Mouse (Mus musculus): ENCODE data around the gene Pth2. TPM values are rescaled to one million over a fixed set of nuclear protein-coding genes. Genes with fewer than 3 reads are reported as not detected.

The Pth2 gene
- polyA plus RNA-seq (2015; fragmentation: Nextera tagmentation; extraction: Ambion mirVana) = 1.8 and 2.1 TPM in 2 replicates

GRCm38 (mm10) chr7:45180896-45181477, at the start of gene Pth2:
Gene Pth2 (plus strand): TSS chr7:45180995.
- H3K9me3 ChIP-seq = no peaks in the 10 kb centered on the region
- H3K4me3 ChIP-seq (replicated peaks) = peak within 1 kb of the TSS; percentile 33
- 21% methylated on average over 20 of the region's 20 CpGs for WGBS
- H3K36me3 ChIP-seq = no peaks in the 10 kb centered on the region
- H3K9ac ChIP-seq (replicated peaks) = no peak within 1 kb of the TSS; the same call in 1 of the 2 replicates
- H3K4me1 ChIP-seq (replicated peaks) = peaks cover 45% of the 10 kb centered on the region
- peak within 1 kb of the TSS; percentile 55 for H3K4me2 ChIP-seq (replicated peaks)
- ATAC-seq = no peak
- peaks cover 98% of the 10 kb centered on the region for H3K27me3 ChIP-seq
- H3K27ac ChIP-seq = no peak within 1 kb of the TSS

- peaks cover 20% of the 10 kb centered on the region for H3K27me3 ChIP-seq
- no peak for ATAC-seq
- no peak overlapping the region for H3K4me2 ChIP-seq (replicated peaks)
- H3K9ac ChIP-seq (replicated peaks) = no peak overlapping the region
- H3K4me3 ChIP-seq (replicated peaks) = no peak overlapping the region
- peaks cover 6% of the 10 kb centered on the region for H3K36me3 ChIP-seq
- H3K27ac ChIP-seq = no peak overlapping the region
- H3K9me3 ChIP-seq = no peaks in the 10 kb centered on the region
- 78% methylated on average over 10 of the region's 11 CpGs for WGBS
- peaks cover 29% of the 10 kb centered on the region for H3K4me1 ChIP-seq (replicated peaks)
Measured at GRCm38 (mm10) chr7:45131850-45132249, 48.9 kb upstream of the Pth2 start.

- no peak overlapping the region for H3K27ac ChIP-seq
- no peak for ATAC-seq
- WGBS = 76% methylated on average over 8 of the region's 8 CpGs
- no peaks in the 10 kb centered on the region for H3K36me3 ChIP-seq
- peaks cover 32% of the 10 kb centered on the region for H3K27me3 ChIP-seq
- H3K4me1 ChIP-seq (replicated peaks) = peaks cover 19% of the 10 kb centered on the region
- H3K4me2 ChIP-seq (replicated peaks) = no peak overlapping the region
- no peaks in the 10 kb centered on the region for H3K9me3 ChIP-seq
- H3K4me3 ChIP-seq (replicated peaks) = no peak overlapping the region
- no peak overlapping the region for H3K9ac ChIP-seq (replicated peaks)
Measured at GRCm38 (mm10) chr7:45133446-45134159, 47.2 kb upstream of the Pth2 start.

- ATAC-seq = no peak
- H3K4me2 ChIP-seq (replicated peaks) = no peak overlapping the region
- WGBS = 7% methylated on average over 12 of the region's 12 CpGs
- H3K4me1 ChIP-seq (replicated peaks) = peaks cover 15% of the 10 kb centered on the region
- no peaks in the 10 kb centered on the region for H3K36me3 ChIP-seq
- no peak overlapping the region for H3K9ac ChIP-seq (replicated peaks)
- no peak overlapping the region for H3K27ac ChIP-seq
- H3K4me3 ChIP-seq (replicated peaks) = no peak overlapping the region
- H3K27me3 ChIP-seq = peaks cover 32% of the 10 kb centered on the region
- no peaks in the 10 kb centered on the region for H3K9me3 ChIP-seq
Measured at GRCm38 (mm10) chr7:45134544-45135026, 46.2 kb upstream of the Pth2 start.

- H3K4me1 ChIP-seq (replicated peaks) = peaks cover 10% of the 10 kb centered on the region
- ATAC-seq = no peak
- no peak overlapping the region for H3K4me3 ChIP-seq (replicated peaks)
- H3K4me2 ChIP-seq (replicated peaks) = no peak overlapping the region
- no peaks in the 10 kb centered on the region for H3K36me3 ChIP-seq
- no peaks in the 10 kb centered on the region for H3K9me3 ChIP-seq
- H3K9ac ChIP-seq (replicated peaks) = peak overlapping the region; percentile 63; the same call in 1 of the 2 replicates
- no peak overlapping the region for H3K27ac ChIP-seq
- H3K27me3 ChIP-seq = peaks cover 32% of the 10 kb centered on the region
- 77% methylated on average over 3 of the region's 3 CpGs for WGBS
Measured at GRCm38 (mm10) chr7:45135370-45135769, 45.4 kb upstream of the Pth2 start.

- Histone ChIP-seq H3K36me3 (no peaks in the 10 kb centered on the region), H3K4me1 (replicated peaks) (peaks cover 10% of the 10 kb centered on the region), H3K4me2 (replicated peaks) (peak within 1 kb of the TSS; percentile 65), H3K9me3 (no peaks in the 10 kb centered on the region), H3K4me3 (replicated peaks) (peak within 1 kb of the TSS; percentile 41), H3K27me3 (peaks cover 32% of the 10 kb centered on the region), H3K27ac (no peak within 1 kb of the TSS), H3K9ac (replicated peaks) (peak within 1 kb of the TSS; percentile 63; the same call in 1 of the 2 replicates)
- WGBS = 5% methylated on average over 29 of the region's 29 CpGs
- ATAC-seq = peak; percentile 87
Measured at GRCm38 (mm10) chr7:45135993-45136567, 44.7 kb upstream of the Pth2 start, which contains the start of the genes Gm45713 and Flt3l. Gene Gm45713 (minus strand): TSS chr7:45136231. Gene Flt3l (minus strand): TSS chr7:45136432.

- Histone ChIP-seq H3K27me3 (peaks cover 32% of the 10 kb centered on the region), H3K9ac (replicated peaks) (no peak overlapping the region), H3K36me3 (peaks cover 10% of the 10 kb centered on the region; the same call in 1 of the 2 replicates), H3K4me2 (replicated peaks) (no peak overlapping the region), H3K9me3 (no peaks in the 10 kb centered on the region), H3K27ac (no peak overlapping the region), H3K4me3 (replicated peaks) (no peak overlapping the region), H3K4me1 (replicated peaks) (peaks cover 10% of the 10 kb centered on the region)
- WGBS = 84% methylated on average over 12 of the region's 12 CpGs
- ATAC-seq = no peak
Measured at GRCm38 (mm10) chr7:45137171-45138006, 43.4 kb upstream of the Pth2 start.

GRCm38 (mm10) chr7:45138403-45138802, 42.4 kb upstream of the Pth2 start:
- H3K9ac ChIP-seq (replicated peaks) = no peak overlapping the region
- no peak overlapping the region for H3K4me2 ChIP-seq (replicated peaks)
- peaks cover 21% of the 10 kb centered on the region; the same call in 1 of the 2 replicates for H3K36me3 ChIP-seq
- H3K4me3 ChIP-seq (replicated peaks) = no peak overlapping the region
- peaks cover 10% of the 10 kb centered on the region for H3K4me1 ChIP-seq (replicated peaks)
- 82% methylated on average over 1 of the region's 1 CpGs for WGBS
- ATAC-seq = no peak
- H3K9me3 ChIP-seq = no peaks in the 10 kb centered on the region
- no peak overlapping the region for H3K27ac ChIP-seq
- peaks cover 32% of the 10 kb centered on the region for H3K27me3 ChIP-seq

GRCm38 (mm10) chr7:45139904-45140723, 40.7 kb upstream of the Pth2 start:
- H3K4me2 ChIP-seq (replicated peaks) = no peak overlapping the region
- H3K4me3 ChIP-seq (replicated peaks) = no peak overlapping the region
- H3K9ac ChIP-seq (replicated peaks) = no peak overlapping the region
- 80% methylated on average over 8 of the region's 8 CpGs for WGBS
- peaks cover 10% of the 10 kb centered on the region for H3K4me1 ChIP-seq (replicated peaks)
- no peak overlapping the region for H3K27ac ChIP-seq
- H3K9me3 ChIP-seq = no peaks in the 10 kb centered on the region
- no peak for ATAC-seq
- peaks cover 35% of the 10 kb centered on the region for H3K36me3 ChIP-seq
- peaks cover 25% of the 10 kb centered on the region for H3K27me3 ChIP-seq

- Histone ChIP-seq H3K36me3 (peaks cover 45% of the 10 kb centered on the region), H3K9ac (replicated peaks) (no peak overlapping the region), H3K27me3 (peaks cover 15% of the 10 kb centered on the region), H3K4me3 (replicated peaks) (no peak overlapping the region), H3K27ac (no peak overlapping the region), H3K9me3 (no peaks in the 10 kb centered on the region), H3K4me2 (replicated peaks) (no peak overlapping the region), H3K4me1 (replicated peaks) (0 out of 2 replicates have a peak, but pooled peaks cover 2% of the 10 kb centered on the region)
- WGBS = 88% methylated on average over 3 of the region's 3 CpGs
- ATAC-seq = no peak
Measured at GRCm38 (mm10) chr7:45141319-45141718, 39.5 kb upstream of the Pth2 start.

- no peak for ATAC-seq
- Histone ChIP-seq H3K9ac (replicated peaks) (no peak overlapping the region), H3K4me2 (replicated peaks) (no peak overlapping the region), H3K4me1 (replicated peaks) (no peaks in the 10 kb centered on the region), H3K4me3 (replicated peaks) (no peak overlapping the region), H3K36me3 (peaks cover 45% of the 10 kb centered on the region), H3K9me3 (no peaks in the 10 kb centered on the region), H3K27me3 (peaks cover 11% of the 10 kb centered on the region), H3K27ac (no peak overlapping the region)
- 90% methylated on average over 5 of the region's 5 CpGs for WGBS
Measured at GRCm38 (mm10) chr7:45141914-45142313, 38.9 kb upstream of the Pth2 start.
